In the genomic region with DNA sequence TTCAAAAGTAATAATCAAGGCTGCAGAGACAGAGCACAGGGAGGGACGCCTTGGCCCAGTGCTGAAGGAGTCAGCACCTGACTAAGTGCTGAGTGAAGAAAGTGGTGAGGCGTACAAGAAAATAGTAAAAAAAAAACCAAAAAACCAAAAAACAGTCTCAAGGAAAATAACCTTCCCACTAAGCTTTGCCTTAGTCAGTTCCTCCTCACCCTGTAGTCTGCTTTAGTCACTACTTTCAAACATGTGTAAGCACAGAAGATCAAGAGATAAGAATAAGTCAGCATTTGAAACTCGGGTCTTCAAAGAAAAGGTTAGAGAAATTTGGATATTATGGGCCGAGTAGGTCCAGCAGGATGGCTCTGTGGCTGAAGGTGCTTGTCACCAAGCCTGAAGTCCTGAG, we compare ENCODE assay signal across 18 mouse cellular contexts.
"Had no signal": no experiment of that assay in that cellular context is flagged by ENCODE, and none has a peak within 500 bp of the region (broad histone marks: within the 10 kb centered on the region; RNA-seq: fewer than 3 reads in every experiment).

No protein-coding gene starts in this region.

- H3K4me3 ChIP-seq: layer of hippocampus, adult 2 months; limb, embryonic 10.5 days; limb, embryonic 13.5 days; liver, embryonic 12.5 days; liver, embryonic 15.5 days had no signal

- ATAC-seq: liver, embryonic 12.5 days had no signal

- H3K9me3 ChIP-seq: limb, embryonic 10.5 days; limb, embryonic 13.5 days; liver, embryonic 12.5 days; liver, embryonic 15.5 days had no signal

- H3K27ac ChIP-seq: kidney, postnatal 0 days; layer of hippocampus, adult 2 months; limb, embryonic 10.5 days; limb, embryonic 13.5 days; liver, embryonic 12.5 days; liver, embryonic 15.5 days; stomach, postnatal 0 days had no signal

- H3K36me3 ChIP-seq: limb, embryonic 13.5 days; liver, embryonic 12.5 days; liver, embryonic 15.5 days had no signal

- DNase-seq: kidney, adult 9 months; layer of hippocampus, adult 9-11 months; liver; lung, adult 18-20 months; lung, postnatal 14 days; lung, postnatal 4 days; midbrain, embryonic 14.5 days; right cerebral cortex, postnatal 4 days; thymus, adult 2 months; thymus, postnatal 25 days had no signal

- H3K4me2 ChIP-seq: limb, embryonic 13.5 days; liver, embryonic 12.5 days; liver, embryonic 15.5 days; midbrain, embryonic 11.5 days had no signal

- H3K27me3 ChIP-seq: limb, embryonic 13.5 days; liver, embryonic 12.5 days; liver, embryonic 15.5 days had no signal

- H3K9ac ChIP-seq: limb, embryonic 13.5 days; liver, embryonic 12.5 days; liver, embryonic 15.5 days had no signal
